Mouse (Mus musculus) ES-CJ7 (cell line): ENCODE measurements around the gene Mest.

Experiments used
- DNase-seq: peaks from one replicate; pipeline ENCODE4 v3.0.0; 2011; ENCODE audit warnings: low read depth, low spot score

The Mest gene

DNA sequence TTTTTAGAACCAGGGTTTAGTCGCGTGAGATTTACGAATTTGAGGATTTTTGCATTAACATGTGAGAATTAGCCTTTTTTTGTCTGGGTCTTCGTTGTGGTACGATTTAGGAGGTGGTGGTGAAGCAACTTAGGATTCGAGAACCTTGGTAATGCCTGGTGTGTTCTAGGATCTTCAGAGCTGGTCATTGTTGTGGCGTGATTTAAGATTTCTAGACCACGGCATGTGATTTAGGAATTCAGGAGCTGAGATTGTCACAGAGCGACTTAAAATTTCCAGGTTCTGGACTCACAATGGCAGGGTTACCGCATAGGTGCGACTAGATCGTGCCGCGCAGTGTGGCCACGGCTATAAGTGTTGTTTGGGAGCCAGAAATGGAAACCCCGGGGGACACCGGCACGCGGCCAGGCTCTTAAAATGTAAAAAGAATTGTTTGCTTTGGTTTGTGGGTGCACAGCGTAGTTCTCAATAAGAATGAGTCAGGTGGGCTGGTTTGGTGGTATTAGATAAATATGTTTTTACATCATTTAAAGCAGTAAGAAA lies 15.2 kb downstream of the Mest start:
- peak; percentile 27 for DNase-seq

DNA sequence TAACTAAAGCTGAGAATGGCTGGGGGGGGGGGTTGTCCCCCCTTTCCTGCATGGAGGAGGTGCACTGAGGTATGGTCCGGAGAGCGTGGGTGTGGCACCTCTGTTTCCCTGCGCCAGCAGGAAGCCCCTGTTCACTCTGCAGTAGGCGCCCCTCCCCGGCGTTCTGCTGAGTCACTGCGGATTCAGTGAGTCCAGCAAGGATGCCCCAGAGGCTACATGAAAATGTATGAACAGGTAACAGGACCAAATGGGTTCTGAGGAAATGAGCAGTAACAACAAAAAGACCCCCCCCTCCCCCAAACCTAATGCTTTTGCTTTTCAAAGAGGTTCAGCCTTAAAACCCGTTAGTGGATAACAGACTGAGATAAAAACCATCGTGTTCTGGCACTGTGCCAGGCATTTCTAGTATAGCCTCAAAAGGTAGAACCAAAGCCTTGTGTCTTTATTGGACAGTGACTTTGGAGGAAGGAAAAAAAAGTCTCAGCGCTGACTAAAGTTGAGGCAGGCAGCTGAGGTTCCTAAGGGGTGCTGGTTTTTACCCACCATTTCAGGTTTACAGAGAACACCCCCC lies 15.9 kb downstream of the Mest start:
- DNase-seq, result peak; percentile 86

DNA sequence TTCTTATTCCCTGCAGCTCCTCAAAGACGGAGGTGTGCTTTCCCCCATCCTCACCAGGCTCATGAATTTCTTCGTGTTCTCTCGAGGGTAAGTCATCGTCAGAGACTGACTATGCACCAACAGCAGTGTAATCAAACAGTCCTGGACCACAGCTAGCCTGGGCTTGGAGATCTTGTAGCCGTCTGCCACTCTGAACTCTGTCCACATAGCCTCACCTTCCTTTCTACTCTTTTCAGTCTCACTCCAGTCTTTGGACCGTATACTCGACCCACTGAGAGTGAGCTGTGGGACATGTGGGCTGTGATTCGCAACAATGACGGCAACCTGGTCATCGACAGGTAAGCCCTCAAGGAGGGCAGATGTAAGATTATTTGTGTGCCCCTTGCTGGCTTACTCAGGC lies 21.5 kb downstream of the Mest start:
- no peak for DNase-seq

DNA sequence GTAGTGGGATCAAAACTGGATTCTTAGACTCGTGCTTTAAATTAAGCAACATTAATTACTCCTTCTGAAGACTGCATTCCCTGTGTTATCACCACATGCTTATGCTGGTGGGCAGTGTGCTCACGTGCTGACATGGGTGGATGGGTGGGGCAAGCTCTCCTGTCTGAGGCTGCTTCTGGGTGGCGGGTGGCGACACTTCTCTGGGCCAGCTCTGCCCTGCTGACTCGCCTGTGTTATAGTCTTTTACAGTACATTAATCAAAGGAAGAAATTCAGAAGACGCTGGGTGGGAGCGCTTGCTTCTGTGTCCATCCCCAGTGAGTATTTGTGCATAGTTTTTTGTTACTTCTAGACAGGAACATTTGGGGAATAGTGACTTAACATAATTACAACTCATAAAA lies 22.2 kb downstream of the Mest start:
- DNase-seq, result no peak

DNA sequence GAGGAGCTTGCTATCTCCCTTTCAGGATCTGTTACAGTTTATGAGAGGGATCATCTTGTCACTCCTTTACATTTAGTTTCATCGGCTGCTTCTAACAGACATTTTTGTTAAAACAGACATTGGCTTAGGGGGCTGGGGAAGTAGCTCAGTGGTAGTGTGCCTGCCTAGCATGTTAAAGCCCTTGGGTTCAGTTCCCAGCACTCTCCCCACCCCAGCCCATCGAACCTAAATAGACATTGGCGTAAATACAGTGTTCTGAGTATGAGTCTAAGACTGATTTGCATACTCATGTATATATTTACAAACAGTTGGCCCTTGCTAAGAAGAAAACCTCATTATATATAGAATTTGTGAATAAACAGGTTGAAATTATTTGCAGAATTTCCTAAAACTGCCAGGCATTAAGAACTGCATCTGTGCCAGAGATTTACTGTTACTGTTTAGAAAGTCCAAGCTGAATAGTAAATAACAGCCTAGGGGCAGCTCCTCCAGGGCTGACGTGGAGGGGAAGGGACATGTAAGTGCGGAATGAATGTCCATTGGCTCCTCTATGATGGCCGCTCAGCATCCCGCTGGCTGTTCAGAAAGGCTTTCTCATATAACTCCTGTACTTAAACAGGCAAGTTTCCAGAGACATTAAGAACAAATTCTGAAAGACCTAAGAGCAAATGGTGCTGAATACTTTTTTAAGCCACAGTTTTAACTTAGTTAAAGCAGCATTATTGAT lies 24.4 kb downstream of the Mest start:
- DNase-seq, result no peak

DNA sequence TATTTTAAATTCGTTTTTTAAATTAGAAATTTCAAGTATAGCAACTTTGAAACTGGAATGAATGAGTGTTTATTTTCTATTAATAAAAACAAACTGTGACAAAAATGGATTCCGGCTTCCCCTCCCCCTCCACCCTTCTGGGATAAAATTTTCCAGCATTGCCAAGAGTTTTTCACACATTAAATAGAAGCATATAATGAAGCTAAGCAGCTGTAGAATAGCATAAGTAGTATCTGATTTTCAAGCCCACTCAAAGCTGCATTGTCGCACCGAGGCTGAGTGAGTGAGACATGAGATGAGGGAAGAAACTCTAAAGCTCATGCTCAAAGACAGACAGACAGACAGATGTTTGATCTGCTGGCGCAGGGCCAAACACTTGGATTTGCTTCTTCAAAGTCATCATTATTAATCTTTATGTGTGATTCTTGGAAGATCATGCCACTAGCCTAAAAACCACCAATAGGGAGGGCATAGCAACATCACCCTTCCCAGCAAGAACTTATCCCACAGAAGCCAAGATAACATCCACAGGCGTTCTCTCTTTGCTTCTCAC lies 25.1 kb downstream of the Mest start:
- DNase-seq, result no peak

DNA sequence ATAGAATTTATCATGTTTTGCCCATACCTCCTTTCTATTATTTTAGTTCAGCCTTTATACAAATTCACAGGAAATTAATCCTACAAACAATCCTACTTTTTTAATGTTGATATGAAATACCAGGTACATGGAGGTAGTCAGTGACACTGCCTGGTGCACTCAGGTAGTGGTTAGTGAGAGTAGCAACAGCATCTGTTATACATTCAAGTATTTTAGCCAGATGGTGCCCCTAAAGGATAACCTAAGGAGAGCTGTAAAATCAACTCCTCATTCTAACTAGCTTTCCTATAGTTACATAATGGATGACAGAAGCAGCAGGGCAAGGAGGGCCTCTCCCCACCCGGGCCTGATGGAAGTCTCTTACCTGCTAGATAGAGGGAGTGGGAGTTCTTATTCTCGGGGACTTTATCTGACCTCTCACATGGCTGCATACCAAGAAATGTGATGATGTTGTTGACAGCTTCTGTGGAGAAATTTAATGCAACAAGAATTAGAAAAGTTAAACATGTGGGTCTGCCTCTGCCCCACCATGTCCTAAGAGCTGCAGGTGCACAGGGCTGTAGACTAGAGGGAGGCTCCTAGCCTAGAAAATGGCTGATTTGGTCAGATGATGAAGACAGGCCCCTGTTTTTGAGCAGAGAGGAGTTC lies 25.8 kb downstream of the Mest start:
- DNase-seq, result no peak

DNA sequence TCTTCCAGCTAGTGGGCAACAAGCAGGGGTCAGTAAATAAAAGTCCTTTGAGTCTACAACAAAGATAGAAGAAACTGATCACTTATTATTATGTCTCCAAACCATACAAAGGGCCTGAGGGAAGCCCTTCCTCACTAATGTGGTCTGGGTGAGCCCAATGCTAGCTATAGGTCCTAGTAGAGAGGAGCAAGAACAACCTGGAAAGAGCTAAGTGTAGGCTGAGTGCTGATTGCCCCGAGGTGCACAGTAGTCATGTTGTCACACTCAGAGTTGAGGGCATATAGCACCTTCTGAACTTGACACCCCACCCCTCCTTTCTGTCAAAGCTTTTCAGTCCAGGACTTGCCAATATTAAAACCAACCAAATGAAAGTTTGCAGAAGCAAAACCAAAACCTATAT lies 26.5 kb downstream of the Mest start:
- no peak for DNase-seq

DNA sequence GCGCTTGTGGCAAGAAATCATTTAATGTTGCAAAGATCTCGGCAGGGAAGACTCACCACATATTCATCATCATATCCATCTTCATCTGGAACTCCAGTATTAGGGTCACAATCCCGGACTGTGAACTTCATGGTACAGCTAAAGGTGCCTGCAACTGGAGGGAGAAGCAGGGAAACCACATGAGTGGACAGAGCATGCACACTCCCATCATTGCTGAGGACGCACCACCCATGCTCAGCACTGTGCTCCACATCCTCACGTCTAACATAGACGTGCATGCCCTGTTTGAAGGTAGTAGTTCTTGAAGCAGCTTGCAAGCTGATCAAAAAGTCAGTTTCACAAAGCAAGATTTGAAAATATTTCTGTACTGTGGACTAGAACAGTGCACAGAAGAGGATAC lies 27.1 kb downstream of the Mest start:
- DNase-seq, result no peak

DNA sequence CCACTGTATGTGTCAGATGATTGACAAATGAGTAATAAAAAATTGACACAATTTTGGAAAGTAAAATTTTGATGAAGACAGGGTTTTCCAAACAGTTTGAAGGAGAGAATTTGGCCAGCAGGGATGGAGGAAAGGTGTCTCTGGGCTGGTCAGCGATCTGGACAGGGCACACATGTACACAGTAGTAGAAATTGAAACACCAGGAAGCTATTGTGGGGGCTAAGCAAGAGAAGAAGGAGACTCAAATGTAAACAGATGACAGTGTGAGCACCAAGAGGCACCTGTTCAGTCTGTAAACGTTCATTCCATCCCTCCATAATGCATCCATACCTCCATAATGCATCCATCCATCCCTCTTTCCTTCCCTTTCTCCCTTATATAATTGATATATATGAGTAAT lies 27.9 kb downstream of the Mest start:
- no peak for DNase-seq
